ENCODE assay signal across 18 mouse cellular contexts in genomic region chr7:19531077-19531476, GRCm38 (mm10). TPM values are rescaled to one million over a fixed set of nuclear protein-coding genes. Genes with fewer than 3 reads are reported as not detected.
DNase-seq lines count a peak whose midpoint lies in the region; ATAC-seq and TF ChIP-seq lines count a peak whose summit lies in the region.
"Had no signal": no experiment of that assay in that cellular context is flagged by ENCODE, and none has a peak within 500 bp of the region (broad histone marks: within the 10 kb centered on the region; RNA-seq: fewer than 3 reads in every experiment).

No protein-coding gene starts in this region.

- no peak overlapping the region for H3K4me3 ChIP-seq in kidney, adult 2 months (ENCODE audit: insufficient read depth, low read depth, low read length)
- no peak overlapping the region for H3K4me3 ChIP-seq in lung, postnatal 0 days (ENCODE audit: low read depth, low read length)
- no peak overlapping the region for H3K4me3 ChIP-seq in small intestine, adult 2 months (ENCODE audit: low read depth, low read length)
- H3K4me3 ChIP-seq: erythroblast, embryonic 14.5 days; heart, embryonic 13.5 days; neural tube, embryonic 12.5 days had no signal

- H3K4me1 ChIP-seq in kidney, adult 2 months (ENCODE audit: control insufficient read depth, insufficient read depth, low read length): no peaks in the 10 kb centered on the region
- no peaks in the 10 kb centered on the region for H3K4me1 ChIP-seq in lung, postnatal 0 days (ENCODE audit: insufficient read depth, low read depth, low read length)
- H3K4me1 ChIP-seq in small intestine, adult 2 months (ENCODE audit: control insufficient read depth, insufficient read depth, insufficient read length, low read length): peaks cover 3% of the 10 kb centered on the region
- H3K4me1 ChIP-seq: neural tube, embryonic 12.5 days had no signal

- no peak overlapping the region for H3K9ac ChIP-seq in lung, postnatal 0 days (replicated peaks; ENCODE audit: low read depth)
- H3K9ac ChIP-seq: forebrain, postnatal 0 days; heart, embryonic 13.5 days; neural tube, embryonic 12.5 days had no signal

- TF ChIP-seq POLR2A in kidney, adult 2 months (IDR thresholded peaks at IDR 0.05; ENCODE audit: low read depth, low read length): no peak
- TF ChIP-seq POLR2A in small intestine, adult 2 months (IDR thresholded peaks at IDR 0.05; ENCODE audit: low read depth, low read length): no peak

- ATAC-seq in lung, postnatal 0 days: peak; percentile 44
- peak; percentile 55; the same call in 1 of the 2 replicates for ATAC-seq in granulocyte monocyte progenitor cell, adult 5-6 weeks (replicated peaks; ENCODE audit: poor library complexity, severe bottlenecking)
- ATAC-seq: forebrain, postnatal 0 days had no signal

- H3K27ac ChIP-seq in kidney, adult 2 months (ENCODE audit: insufficient read depth, low read depth, low read length): no peak overlapping the region
- no peak overlapping the region for H3K27ac ChIP-seq in lung, postnatal 0 days (ENCODE audit: low read length)
- H3K27ac ChIP-seq in small intestine, adult 2 months (ENCODE audit: insufficient read depth, low read depth, low read length): no peak overlapping the region
- H3K27ac ChIP-seq: heart, embryonic 13.5 days; neural tube, embryonic 12.5 days had no signal

- no peak overlapping the region for H3K4me2 ChIP-seq in lung, postnatal 0 days (replicated peaks; ENCODE audit: low read depth, low read length)
- H3K4me2 ChIP-seq: heart, embryonic 13.5 days; neural tube, embryonic 12.5 days had no signal

- H3K27me3 ChIP-seq in kidney, adult 2 months (replicated peaks; ENCODE audit: control insufficient read depth, insufficient read depth, low read length): no peaks in the 10 kb centered on the region
- no peaks in the 10 kb centered on the region for H3K27me3 ChIP-seq in lung, postnatal 0 days (replicated peaks; ENCODE audit: insufficient read depth, low read length)
- no peaks in the 10 kb centered on the region for H3K27me3 ChIP-seq in small intestine, adult 2 months (ENCODE audit: control insufficient read depth, insufficient read depth, low read length)
- H3K27me3 ChIP-seq: neural tube, embryonic 12.5 days had no signal

- no peak for TF ChIP-seq EP300 in lung, postnatal 0 days (IDR thresholded peaks at IDR 0.05)

- 67% methylated on average over 10 of the region's 10 CpGs for WGBS in kidney, adult 2 months
- WGBS in lung, postnatal 0 days: 67% methylated on average over 10 of the region's 10 CpGs
- 63% methylated on average over 10 of the region's 10 CpGs for WGBS in small intestine, adult 2 months

- DNase-seq in kidney, adult 2 months: no peak
- DNase-seq in kidney, adult 8-10 months: no peak
- DNase-seq in lung, postnatal 0 days (ENCODE audit: low spot score): peak; percentile 37
- no peak for DNase-seq in lung, postnatal 14 days
- DNase-seq in ovary, postnatal 36 days (ENCODE audit: low spot score): no peak
- no peak for DNase-seq in urinary bladder, postnatal 10 days (ENCODE audit: low spot score)
- DNase-seq: B cell, adult 2 months; cerebellum, adult 11-12 months; forebrain, postnatal 0 days; gastrocnemius, postnatal 10 days; layer of hippocampus, postnatal 36 days; midbrain, embryonic 14.5 days had no signal

- no peaks in the 10 kb centered on the region for H3K9me3 ChIP-seq in lung, postnatal 0 days (ENCODE audit: low read length)
- H3K9me3 ChIP-seq: heart, embryonic 13.5 days; neural tube, embryonic 12.5 days had no signal

- no peaks in the 10 kb centered on the region; the same call in 1 of the 2 replicates for H3K36me3 ChIP-seq in kidney, adult 2 months (ENCODE audit: control insufficient read depth, insufficient read depth, low read length)
- H3K36me3 ChIP-seq in lung, postnatal 0 days (ENCODE audit: insufficient read depth, low read length): peaks cover 26% of the 10 kb centered on the region
- H3K36me3 ChIP-seq in small intestine, adult 2 months (ENCODE audit: control insufficient read depth, insufficient read depth, low read length): peaks cover 41% of the 10 kb centered on the region

- TF ChIP-seq CTCF in kidney, adult 2 months (conservative IDR thresholded peaks at IDR 0.05; ENCODE audit: insufficient read depth, insufficient read length, low read depth, low read length): 0 out of 2 replicates have a peak, but pooled peaks have one; percentile 5
- peak; percentile 56 for TF ChIP-seq CTCF in lung, postnatal 0 days (IDR thresholded peaks at IDR 0.05)
- TF ChIP-seq CTCF in small intestine, adult 2 months (IDR thresholded peaks at IDR 0.05; ENCODE audit: extremely low read depth, insufficient read length, insufficient replicate concordance, low read depth, low read length): peak; percentile 43; the same call in 1 of the 2 replicates

RNA-seq across cellular contexts. Expression of gene Nkpd1, which starts 13.4 kb away (rescaled TPM):
- 0.11 and 0.16 TPM in 2 replicates for polyA plus RNA-seq in kidney, adult 2 months (2012; rRNA removed)
- 0.05 and 0.15 TPM in 2 replicates for polyA plus RNA-seq in lung, postnatal 0 days (2015; fragmentation: Nextera tagmentation; extraction: Ambion mirVana)
- total RNA-seq in granulocyte monocyte progenitor cell, adult 5-6 weeks (2014; fragmentation: Nextera tagmentation): not detected in 2 replicates
- not detected in 2 replicates for total RNA-seq in granulocyte monocyte progenitor cell, adult 5-6 weeks (2017)
- 0.23 and 0.43 TPM in 2 replicates for polyA plus RNA-seq in small intestine, adult 2 months (2012; rRNA removed)
- total RNA-seq: gastrocnemius, postnatal 10 days; hematopoietic stem cell, adult 5-6 weeks had no signal
- polyA plus RNA-seq: heart, embryonic 13.5 days had no signal

RNA-seq across cellular contexts. Expression of gene Trappc6a, which starts 22.9 kb away (rescaled TPM):
- polyA plus RNA-seq in kidney, adult 2 months (2012; rRNA removed): 62.3 and 74.6 TPM in 2 replicates
- polyA plus RNA-seq in lung, postnatal 0 days (2015; fragmentation: Nextera tagmentation; extraction: Ambion mirVana): 85.5 and 91.9 TPM in 2 replicates
- 75.3 and 83.4 TPM in 2 replicates for total RNA-seq in granulocyte monocyte progenitor cell, adult 5-6 weeks (2014; fragmentation: Nextera tagmentation)
- 28.2 and 30.6 TPM in 2 replicates for total RNA-seq in granulocyte monocyte progenitor cell, adult 5-6 weeks (2017)
- polyA plus RNA-seq in small intestine, adult 2 months (2012; rRNA removed): 56.3 and 120 TPM in 2 replicates

RNA-seq across cellular contexts. Expression of gene Bloc1s3, which starts 22.9 kb away (rescaled TPM):
- polyA plus RNA-seq in kidney, adult 2 months (2012; rRNA removed): 8.6 and 10.3 TPM in 2 replicates
- polyA plus RNA-seq in lung, postnatal 0 days (2015; fragmentation: Nextera tagmentation; extraction: Ambion mirVana): 2.6 and 3.0 TPM in 2 replicates
- total RNA-seq in granulocyte monocyte progenitor cell, adult 5-6 weeks (2014; fragmentation: Nextera tagmentation): 3.1 and 4.5 TPM in 2 replicates
- total RNA-seq in granulocyte monocyte progenitor cell, adult 5-6 weeks (2017): 0.60 and 1.0 TPM in 2 replicates
- 11.9 and 24.9 TPM in 2 replicates for polyA plus RNA-seq in small intestine, adult 2 months (2012; rRNA removed)

RNA-seq across cellular contexts. Expression of gene Ppp1r37, which starts 31.8 kb away (rescaled TPM):
- polyA plus RNA-seq in kidney, adult 2 months (2012; rRNA removed): 87.0 and 92.0 TPM in 2 replicates
- polyA plus RNA-seq in lung, postnatal 0 days (2015; fragmentation: Nextera tagmentation; extraction: Ambion mirVana): 19.1 and 20.3 TPM in 2 replicates
- 29.7 and 32.3 TPM in 2 replicates for total RNA-seq in granulocyte monocyte progenitor cell, adult 5-6 weeks (2014; fragmentation: Nextera tagmentation)
- 11.9 and 17.8 TPM in 2 replicates for total RNA-seq in granulocyte monocyte progenitor cell, adult 5-6 weeks (2017)
- polyA plus RNA-seq in small intestine, adult 2 months (2012; rRNA removed): 57.9 and 115 TPM in 2 replicates

RNA-seq across cellular contexts. Expression of gene Zfp296, which starts 46.0 kb away (rescaled TPM):
- 2.7 and 3.3 TPM in 2 replicates for polyA plus RNA-seq in kidney, adult 2 months (2012; rRNA removed)
- 0.76 and 0.88 TPM in 2 replicates for polyA plus RNA-seq in lung, postnatal 0 days (2015; fragmentation: Nextera tagmentation; extraction: Ambion mirVana)
- 3.9 and 7.0 TPM in 2 replicates for total RNA-seq in granulocyte monocyte progenitor cell, adult 5-6 weeks (2014; fragmentation: Nextera tagmentation)
- 3.8 and 3.9 TPM in 2 replicates for total RNA-seq in granulocyte monocyte progenitor cell, adult 5-6 weeks (2017)
- polyA plus RNA-seq in small intestine, adult 2 months (2012; rRNA removed): 3.0 and 3.7 TPM in 2 replicates

Comparison
In these comparisons a context has a peak if more than half of its experiments do, and no peak if none do; other contexts are left out.
1. CTCF ChIP-seq: peak in every context shown above with its lines; median percentile 56 in lung, postnatal 0 days; 43 in small intestine, adult 2 months; 5 in kidney, adult 2 months.